Mouse (Mus musculus): Measurements from ENCODE around the gene Dpp6. TPM values are rescaled to one million over a fixed set of nuclear protein-coding genes. Genes with fewer than 3 reads are reported as not detected.

Dpp6 gene
- polyA plus RNA-seq, 1 experiment from 2014 or later = 3.9 TPM

- Histone ChIP-seq H3K4me3 (replicated peaks) (no peak overlapping the region), H3K27ac (replicated peaks) (no peak overlapping the region), H3K9me3 (replicated peaks) (no peaks in the 10 kb centered on the region), H3K4me2 (replicated peaks) (no peak overlapping the region), H3K27me3 (no peaks in the 10 kb centered on the region), H3K4me1 (no peaks in the 10 kb centered on the region), H3K36me3 (no peaks in the 10 kb centered on the region), H3K9ac (no peak overlapping the region)
- no peak for ATAC-seq (ENCODE audit: insufficient number of reproducible peaks, low FRiP score, low TSS enrichment, low read depth)
- WGBS = 53% methylated on average over 6 of the region's 6 CpGs
These were observed 153.1 kb downstream of the Dpp6 start for GRCm38 (mm10) chr5:26969941-26970590.

GRCm38 (mm10) chr5:26973166-26973565 lies 156.2 kb downstream of the Dpp6 start:
- no peak overlapping the region for H3K4me3 ChIP-seq (replicated peaks)
- 34% methylated on average over 4 of the region's 4 CpGs for WGBS

GRCm38 (mm10) chr5:26979348-26979747 lies 162.3 kb downstream of the Dpp6 start:
- Histone ChIP-seq H3K36me3 (no peaks in the 10 kb centered on the region), H3K9ac (no peak overlapping the region), H3K27me3 (no peaks in the 10 kb centered on the region), H3K4me1 (no peaks in the 10 kb centered on the region), H3K4me2 (replicated peaks) (no peak overlapping the region), H3K27ac (replicated peaks) (no peak overlapping the region), H3K4me3 (replicated peaks) (no peak overlapping the region), H3K9me3 (replicated peaks) (no peaks in the 10 kb centered on the region)
- 60% methylated on average over 1 of the region's 1 CpGs for WGBS
- ATAC-seq (ENCODE audit: insufficient number of reproducible peaks, low FRiP score, low TSS enrichment, low read depth) = no peak

More at GRCm38 (mm10) chr5:26973166-26973565, 156.2 kb downstream of the Dpp6 start:
- Histone ChIP-seq H3K27ac (replicated peaks) (no peak overlapping the region), H3K9me3 (replicated peaks) (no peaks in the 10 kb centered on the region), H3K27me3 (no peaks in the 10 kb centered on the region), H3K4me1 (no peaks in the 10 kb centered on the region), H3K4me2 (replicated peaks) (no peak overlapping the region), H3K36me3 (no peaks in the 10 kb centered on the region), H3K9ac (no peak overlapping the region)
- no peak for ATAC-seq (ENCODE audit: insufficient number of reproducible peaks, low FRiP score, low TSS enrichment, low read depth)

- 68% methylated on average over 3 of the region's 3 CpGs for WGBS
- Histone ChIP-seq H3K4me1 (no peaks in the 10 kb centered on the region), H3K27me3 (no peaks in the 10 kb centered on the region), H3K4me3 (replicated peaks) (no peak overlapping the region), H3K27ac (replicated peaks) (no peak overlapping the region), H3K4me2 (replicated peaks) (no peak overlapping the region), H3K9me3 (replicated peaks) (no peaks in the 10 kb centered on the region), H3K36me3 (no peaks in the 10 kb centered on the region), H3K9ac (no peak overlapping the region)
- no peak for ATAC-seq (ENCODE audit: insufficient number of reproducible peaks, low FRiP score, low TSS enrichment, low read depth)
These were observed 162.8 kb downstream of the Dpp6 start for GRCm38 (mm10) chr5:26979755-26980154.

GRCm38 (mm10) chr5:26985114-26985513 lies 168.1 kb downstream of the Dpp6 start:
- ATAC-seq (ENCODE audit: insufficient number of reproducible peaks, low FRiP score, low TSS enrichment, low read depth) = no peak
- H3K4me1 ChIP-seq = no peaks in the 10 kb centered on the region
- H3K36me3 ChIP-seq = no peaks in the 10 kb centered on the region
- H3K9ac ChIP-seq = no peak overlapping the region
- no peak overlapping the region for H3K4me2 ChIP-seq (replicated peaks)
- H3K9me3 ChIP-seq (replicated peaks) = no peaks in the 10 kb centered on the region
- H3K4me3 ChIP-seq (replicated peaks) = no peak overlapping the region
- no peak overlapping the region for H3K27ac ChIP-seq (replicated peaks)
- H3K27me3 ChIP-seq = no peaks in the 10 kb centered on the region
- 0% methylated on average over 1 of the region's 1 CpGs for WGBS

GRCm38 (mm10) chr5:26991587-26991986 lies 174.6 kb downstream of the Dpp6 start:
- Histone ChIP-seq H3K4me3 (replicated peaks) (no peak overlapping the region), H3K9ac (no peak overlapping the region), H3K4me2 (replicated peaks) (no peak overlapping the region), H3K36me3 (no peaks in the 10 kb centered on the region), H3K4me1 (no peaks in the 10 kb centered on the region), H3K9me3 (replicated peaks) (no peaks in the 10 kb centered on the region), H3K27ac (replicated peaks) (no peak overlapping the region), H3K27me3 (no peaks in the 10 kb centered on the region)
- WGBS = 34% methylated on average over 2 of the region's 2 CpGs
- 0 out of 2 replicates have a peak, but pooled peaks have one; percentile 24 for ATAC-seq (ENCODE audit: insufficient number of reproducible peaks, low FRiP score, low TSS enrichment, low read depth)

GRCm38 (mm10) chr5:27003537-27003936 lies 186.5 kb downstream of the Dpp6 start:
- Histone ChIP-seq H3K4me1 (no peaks in the 10 kb centered on the region), H3K27me3 (no peaks in the 10 kb centered on the region), H3K27ac (replicated peaks) (no peak overlapping the region), H3K36me3 (no peaks in the 10 kb centered on the region), H3K9ac (no peak overlapping the region), H3K4me3 (replicated peaks) (no peak overlapping the region), H3K9me3 (replicated peaks) (no peaks in the 10 kb centered on the region), H3K4me2 (replicated peaks) (no peak overlapping the region)
- ATAC-seq (ENCODE audit: insufficient number of reproducible peaks, low FRiP score, low TSS enrichment, low read depth) = no peak
- 87% methylated on average over 7 of the region's 7 CpGs for WGBS

- no peaks in the 10 kb centered on the region for H3K9me3 ChIP-seq (replicated peaks)
- H3K4me1 ChIP-seq = no peaks in the 10 kb centered on the region
- no peak overlapping the region for H3K4me3 ChIP-seq (replicated peaks)
- no peaks in the 10 kb centered on the region for H3K27me3 ChIP-seq
- H3K36me3 ChIP-seq = no peaks in the 10 kb centered on the region
- no peak overlapping the region for H3K27ac ChIP-seq (replicated peaks)
- no peak for ATAC-seq (ENCODE audit: insufficient number of reproducible peaks, low FRiP score, low TSS enrichment, low read depth)
- no peak overlapping the region for H3K9ac ChIP-seq
- H3K4me2 ChIP-seq (replicated peaks) = no peak overlapping the region
These were observed 192.2 kb downstream of the Dpp6 start for GRCm38 (mm10) chr5:27009157-27009556.

- H3K36me3 ChIP-seq = no peaks in the 10 kb centered on the region
- WGBS = 85% methylated on average over 5 of the region's 5 CpGs
- H3K27ac ChIP-seq (replicated peaks) = no peak overlapping the region
- H3K9me3 ChIP-seq (replicated peaks) = no peaks in the 10 kb centered on the region
- H3K4me3 ChIP-seq (replicated peaks) = no peak overlapping the region
- H3K27me3 ChIP-seq = no peaks in the 10 kb centered on the region
- H3K4me1 ChIP-seq = no peaks in the 10 kb centered on the region
- H3K9ac ChIP-seq = no peak overlapping the region
- no peak overlapping the region for H3K4me2 ChIP-seq (replicated peaks)
- no peak for ATAC-seq (ENCODE audit: insufficient number of reproducible peaks, low FRiP score, low TSS enrichment, low read depth)
These were observed 193.6 kb downstream of the Dpp6 start for GRCm38 (mm10) chr5:27010582-27010981.

GRCm38 (mm10) chr5:27018314-27018956 lies 201.4 kb downstream of the Dpp6 start:
- 57% methylated on average over 3 of the region's 3 CpGs for WGBS
- Histone ChIP-seq H3K36me3 (no peaks in the 10 kb centered on the region), H3K9ac (no peak overlapping the region), H3K9me3 (replicated peaks) (no peaks in the 10 kb centered on the region), H3K4me1 (no peaks in the 10 kb centered on the region), H3K27me3 (no peaks in the 10 kb centered on the region), H3K4me2 (replicated peaks) (no peak overlapping the region), H3K4me3 (replicated peaks) (no peak overlapping the region), H3K27ac (replicated peaks) (no peak overlapping the region)
- ATAC-seq (ENCODE audit: insufficient number of reproducible peaks, low FRiP score, low TSS enrichment, low read depth) = no peak

GRCm38 (mm10) chr5:27028611-27029010 lies 211.6 kb downstream of the Dpp6 start:
- no peak for ATAC-seq (ENCODE audit: insufficient number of reproducible peaks, low FRiP score, low TSS enrichment, low read depth)
- no peak overlapping the region for H3K9ac ChIP-seq

GRCm38 (mm10) chr5:27029784-27030183 lies 212.8 kb downstream of the Dpp6 start:
- Histone ChIP-seq H3K27me3 (no peaks in the 10 kb centered on the region), H3K4me3 (replicated peaks) (no peak overlapping the region), H3K9ac (no peak overlapping the region), H3K9me3 (replicated peaks) (no peaks in the 10 kb centered on the region), H3K27ac (replicated peaks) (no peak overlapping the region), H3K4me1 (no peaks in the 10 kb centered on the region), H3K4me2 (replicated peaks) (no peak overlapping the region), H3K36me3 (no peaks in the 10 kb centered on the region)
- 25% methylated on average over 5 of the region's 5 CpGs for WGBS
- ATAC-seq (ENCODE audit: insufficient number of reproducible peaks, low FRiP score, low TSS enrichment, low read depth) = no peak

More at GRCm38 (mm10) chr5:27028611-27029010, 211.6 kb downstream of the Dpp6 start:
- Histone ChIP-seq H3K9me3 (replicated peaks) (no peaks in the 10 kb centered on the region), H3K27me3 (no peaks in the 10 kb centered on the region), H3K4me2 (replicated peaks) (no peak overlapping the region), H3K4me1 (no peaks in the 10 kb centered on the region), H3K27ac (replicated peaks) (no peak overlapping the region), H3K4me3 (replicated peaks) (no peak overlapping the region), H3K36me3 (no peaks in the 10 kb centered on the region)
- WGBS = 61% methylated on average over 1 of the region's 1 CpGs
